Mouse (Mus musculus) skeletal muscle tissue, adult 2 months (tissue): ENCODE results near the gene Ifna7.

Experiments
- DNase-seq: peaks from one replicate; pipeline ENCODE4 v3.0.0-alpha.2; 2012; ENCODE audit warnings: low read depth, low spot score

Ifna7 gene

GRCm38 (mm10) chr4:88840058-88840457 lies 24.0 kb downstream of the Ifna7 start:
- no peak for DNase-seq

- no peak for DNase-seq
Measured at GRCm38 (mm10) chr4:88841438-88841911, 25.4 kb downstream of the Ifna7 start, which contains the start of gene Ifna4. Ifna4 (plus strand) TSS chr4:88841861.

- DNase-seq, result no peak
Measured at GRCm38 (mm10) chr4:88845334-88845733, 29.3 kb downstream of the Ifna7 start.

GRCm38 (mm10) chr4:88849698-88850097 lies 33.7 kb downstream of the Ifna7 start, which contains the start of gene Ifna1:
Ifna1 (plus strand) TSS chr4:88850087.
- no peak for DNase-seq

- DNase-seq, result no peak
Measured at GRCm38 (mm10) chr4:88851026-88851763, 35.2 kb downstream of the Ifna7 start.

- DNase-seq, result no peak
Measured at GRCm38 (mm10) chr4:88859214-88859613, 43.2 kb downstream of the Ifna7 start.

GRCm38 (mm10) chr4:88863309-88863708 lies 47.3 kb downstream of the Ifna7 start:
- no peak for DNase-seq

- DNase-seq, result peak; percentile 19
Measured at GRCm38 (mm10) chr4:88864599-88864998, 48.6 kb downstream of the Ifna7 start.

- no peak for DNase-seq
Measured at GRCm38 (mm10) chr4:88865011-88865569, 49.1 kb downstream of the Ifna7 start.
